Mouse (Mus musculus): ENCODE data around the gene Tmem144.

The Tmem144 gene

GRCm38 (mm10) chr3:79887161-79887855, 34.7 kb upstream of the Tmem144 start:
- no peak overlapping the region for H3K4me3 ChIP-seq (replicated peaks; ENCODE audit: low read length)
- no peak for TF ChIP-seq CTCF (conservative IDR thresholded peaks at IDR 0.05; ENCODE audit: low read length)
- TF ChIP-seq NANOG (IDR thresholded peaks at IDR 0.05; ENCODE audit: borderline replicate concordance, low read length) = no peak
- TF ChIP-seq POU5F1 (IDR thresholded peaks at IDR 0.05; ENCODE audit: borderline replicate concordance, low read length) = no peak
- no peaks in the 10 kb centered on the region for H3K36me3 ChIP-seq (ENCODE audit: insufficient read depth, low read length)
- H3K9me3 ChIP-seq (ENCODE audit: low read length) = peaks cover 13% of the 10 kb centered on the region
- H3K4me1 ChIP-seq (replicated peaks; ENCODE audit: low read depth, low read length) = peaks cover 26% of the 10 kb centered on the region
- H3K27me3 ChIP-seq (ENCODE audit: insufficient read depth, low read length) = no peaks in the 10 kb centered on the region

GRCm38 (mm10) chr3:79886357-79887091, 34.0 kb upstream of the Tmem144 start:
- Histone ChIP-seq H3K4me3 (replicated peaks; ENCODE audit: low read length) (peak overlapping the region; percentile 69), H3K36me3 (ENCODE audit: insufficient read depth, low read length) (no peaks in the 10 kb centered on the region), H3K4me1 (replicated peaks; ENCODE audit: low read depth, low read length) (peaks cover 26% of the 10 kb centered on the region), H3K9me3 (ENCODE audit: low read length) (peaks cover 6% of the 10 kb centered on the region), H3K27me3 (ENCODE audit: insufficient read depth, low read length) (no peaks in the 10 kb centered on the region)
- peak; percentile 42 for TF ChIP-seq CTCF (conservative IDR thresholded peaks at IDR 0.05; ENCODE audit: low read length)
- no peak for TF ChIP-seq NANOG (IDR thresholded peaks at IDR 0.05; ENCODE audit: borderline replicate concordance, low read length)

DNA sequence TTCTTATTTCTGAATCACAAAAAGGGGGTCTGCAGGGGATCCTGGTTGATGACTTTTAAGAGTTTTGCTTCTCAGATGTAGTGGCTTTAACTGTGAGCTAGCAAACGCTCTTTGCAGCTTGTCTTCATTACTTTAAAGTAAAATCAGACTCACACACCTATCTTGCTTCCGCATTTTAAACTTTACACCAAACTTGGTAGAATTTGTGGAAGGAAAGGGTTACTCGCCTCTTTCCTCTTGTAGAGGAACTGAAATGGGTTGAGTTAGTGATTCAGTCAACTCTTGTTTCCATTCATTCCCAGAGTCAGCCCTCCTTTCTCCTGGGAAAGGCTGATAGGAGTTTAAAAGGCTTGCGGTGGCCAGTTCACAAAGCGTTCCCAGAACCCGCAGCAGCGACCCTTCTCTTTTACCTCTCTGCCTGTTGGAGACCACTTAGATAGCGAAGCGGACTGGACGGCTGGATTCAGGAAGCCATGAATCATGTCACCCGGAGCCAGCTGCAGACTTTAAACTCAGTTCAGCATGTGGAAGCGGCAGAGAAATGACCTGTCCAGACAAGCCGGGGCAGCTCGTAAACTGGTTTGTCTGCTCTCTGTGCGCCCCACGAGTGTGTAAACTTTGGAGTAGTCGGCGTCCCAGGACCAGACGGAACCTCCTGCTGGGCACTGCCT, 33.2 kb upstream of the Tmem144 start:
- Histone ChIP-seq H3K4me1 (replicated peaks; ENCODE audit: low read depth, low read length) (peaks cover 26% of the 10 kb centered on the region), H3K4me3 (replicated peaks; ENCODE audit: low read length) (peak overlapping the region; percentile 69), H3K36me3 (ENCODE audit: insufficient read depth, low read length) (no peaks in the 10 kb centered on the region), H3K27me3 (ENCODE audit: insufficient read depth, low read length) (no peaks in the 10 kb centered on the region), H3K9me3 (ENCODE audit: low read length) (no peaks in the 10 kb centered on the region)
- TF ChIP-seq NANOG (IDR thresholded peaks at IDR 0.05; ENCODE audit: borderline replicate concordance, low read length) (no peak), CTCF (conservative IDR thresholded peaks at IDR 0.05; ENCODE audit: low read length) (no peak), POU5F1 (IDR thresholded peaks at IDR 0.05; ENCODE audit: borderline replicate concordance, low read length) (no peak)

- Histone ChIP-seq H3K4me1 (replicated peaks; ENCODE audit: low read depth, low read length) (peaks cover 26% of the 10 kb centered on the region), H3K27me3 (ENCODE audit: insufficient read depth, low read length) (no peaks in the 10 kb centered on the region), H3K9me3 (ENCODE audit: low read length) (no peaks in the 10 kb centered on the region), H3K36me3 (ENCODE audit: insufficient read depth, low read length) (no peaks in the 10 kb centered on the region), H3K4me3 (replicated peaks; ENCODE audit: low read length) (peak overlapping the region; percentile 67)
- TF ChIP-seq CTCF (conservative IDR thresholded peaks at IDR 0.05; ENCODE audit: low read length) (peak; percentile 59), NANOG (IDR thresholded peaks at IDR 0.05; ENCODE audit: borderline replicate concordance, low read length) (no peak)
These were observed 32.2 kb upstream of the Tmem144 start for GRCm38 (mm10) chr3:79884761-79885189.

DNA sequence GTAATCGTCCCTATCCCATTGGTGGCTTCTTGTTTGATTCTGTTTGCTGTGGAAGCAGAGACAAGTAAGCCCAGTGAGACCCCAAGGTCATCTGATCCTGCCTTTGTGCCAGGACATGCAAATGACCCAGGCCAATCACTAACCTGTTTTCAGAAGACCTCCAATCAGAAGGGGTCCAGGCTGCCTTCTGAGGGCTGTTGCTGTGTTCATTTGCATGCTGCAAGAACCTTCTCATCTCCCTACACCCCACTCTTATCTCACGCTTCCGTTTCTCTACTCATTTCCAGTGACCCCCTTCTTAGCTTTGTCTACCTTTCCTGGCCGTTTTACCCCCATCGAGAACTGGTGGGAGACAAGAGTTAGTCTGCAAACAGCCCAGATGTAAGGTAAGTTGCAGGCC, 31.7 kb upstream of the Tmem144 start, which contains the start of gene Fam198b:
Fam198b (plus strand) TSS at position 229 of the 400 bp plus-strand sequence.
- H3K9me3 ChIP-seq (ENCODE audit: low read length) = no peaks in the 10 kb centered on the region
- peak within 1 kb of the TSS; percentile 67 for H3K4me3 ChIP-seq (replicated peaks; ENCODE audit: low read length)
- H3K27me3 ChIP-seq (ENCODE audit: insufficient read depth, low read length) = no peaks in the 10 kb centered on the region
- TF ChIP-seq NANOG (IDR thresholded peaks at IDR 0.05; ENCODE audit: borderline replicate concordance, low read length) (no peak), CTCF (conservative IDR thresholded peaks at IDR 0.05; ENCODE audit: low read length) (no peak), POU5F1 (IDR thresholded peaks at IDR 0.05; ENCODE audit: borderline replicate concordance, low read length) (no peak)
- H3K4me1 ChIP-seq (replicated peaks; ENCODE audit: low read depth, low read length) = peaks cover 26% of the 10 kb centered on the region
- H3K36me3 ChIP-seq (ENCODE audit: insufficient read depth, low read length) = no peaks in the 10 kb centered on the region

GRCm38 (mm10) chr3:79883092-79883491, 30.5 kb upstream of the Tmem144 start:
- Histone ChIP-seq H3K36me3 (ENCODE audit: insufficient read depth, low read length) (no peaks in the 10 kb centered on the region), H3K27me3 (ENCODE audit: insufficient read depth, low read length) (no peaks in the 10 kb centered on the region), H3K4me1 (replicated peaks; ENCODE audit: low read depth, low read length) (peaks cover 31% of the 10 kb centered on the region), H3K9me3 (ENCODE audit: low read length) (no peaks in the 10 kb centered on the region), H3K4me3 (replicated peaks; ENCODE audit: low read length) (no peak overlapping the region)
- TF ChIP-seq CTCF (conservative IDR thresholded peaks at IDR 0.05; ENCODE audit: low read length) (peak; percentile 78), POU5F1 (IDR thresholded peaks at IDR 0.05; ENCODE audit: borderline replicate concordance, low read length) (no peak)

- Histone ChIP-seq H3K4me3 (replicated peaks; ENCODE audit: low read length) (no peak overlapping the region), H3K4me1 (replicated peaks; ENCODE audit: low read depth, low read length) (peaks cover 31% of the 10 kb centered on the region), H3K27me3 (ENCODE audit: insufficient read depth, low read length) (no peaks in the 10 kb centered on the region), H3K36me3 (ENCODE audit: insufficient read depth, low read length) (no peaks in the 10 kb centered on the region), H3K9me3 (ENCODE audit: low read length) (no peaks in the 10 kb centered on the region)
- TF ChIP-seq NANOG (IDR thresholded peaks at IDR 0.05; ENCODE audit: borderline replicate concordance, low read length) (no peak), POU5F1 (IDR thresholded peaks at IDR 0.05; ENCODE audit: borderline replicate concordance, low read length) (no peak), CTCF (conservative IDR thresholded peaks at IDR 0.05; ENCODE audit: low read length) (no peak)
These were observed 29.1 kb upstream of the Tmem144 start for GRCm38 (mm10) chr3:79881645-79882044.

GRCm38 (mm10) chr3:79879246-79879645, 26.7 kb upstream of the Tmem144 start:
- Histone ChIP-seq H3K4me3 (replicated peaks; ENCODE audit: low read length) (peak overlapping the region; percentile 32; the same call in 1 of the 2 replicates), H3K9me3 (ENCODE audit: low read length) (no peaks in the 10 kb centered on the region), H3K4me1 (replicated peaks; ENCODE audit: low read depth, low read length) (peaks cover 17% of the 10 kb centered on the region), H3K27me3 (ENCODE audit: insufficient read depth, low read length) (no peaks in the 10 kb centered on the region), H3K36me3 (ENCODE audit: insufficient read depth, low read length) (no peaks in the 10 kb centered on the region)
- TF ChIP-seq POU5F1 (IDR thresholded peaks at IDR 0.05; ENCODE audit: borderline replicate concordance, low read length) (no peak), CTCF (conservative IDR thresholded peaks at IDR 0.05; ENCODE audit: low read length) (no peak), NANOG (IDR thresholded peaks at IDR 0.05; ENCODE audit: borderline replicate concordance, low read length) (no peak)
